Mouse (Mus musculus): ENCODE measurements at regions not wholly inside any gene's neighbourhood (a gene's known extent, or its start where the extent isn't known, plus 50 kb on each side); places are given as distances from the start of the nearest gene placed in this dataset.

GRCm38 (mm10) chr3:21961091-21961490 is 115.4 kb upstream of the Tbl1xr1 start:
- no peak for DNase-seq (ENCODE audit: low spot score)

- no peak for DNase-seq (ENCODE audit: low spot score)
These were observed 114.7 kb upstream of the Tbl1xr1 start for GRCm38 (mm10) chr3:21961746-21962145.

- no peak for DNase-seq (ENCODE audit: low spot score)
These were observed 114.1 kb upstream of the Tbl1xr1 start for GRCm38 (mm10) chr3:21962360-21962782.

- DNase-seq (ENCODE audit: low spot score): no peak
These were observed 113.3 kb upstream of the Tbl1xr1 start for GRCm38 (mm10) chr3:21962921-21963732.

GRCm38 (mm10) chr3:21963733-21964351 is 112.6 kb upstream of the Tbl1xr1 start:
- DNase-seq (ENCODE audit: low spot score): peak; percentile 58

- DNase-seq (ENCODE audit: low spot score): no peak
These were observed 112.0 kb upstream of the Tbl1xr1 start for GRCm38 (mm10) chr3:21964438-21964837.

- no peak for DNase-seq (ENCODE audit: low spot score)
These were observed 110.9 kb upstream of the Tbl1xr1 start for GRCm38 (mm10) chr3:21965556-21965955.

- no peak for DNase-seq (ENCODE audit: low spot score)
These were observed 104.7 kb upstream of the Tbl1xr1 start for GRCm38 (mm10) chr3:21971731-21972130.

- DNase-seq (ENCODE audit: low spot score): no peak
These were observed 103.3 kb upstream of the Tbl1xr1 start for GRCm38 (mm10) chr3:21973153-21973552.

GRCm38 (mm10) chr3:21973681-21974080 is 102.8 kb upstream of the Tbl1xr1 start:
- no peak for DNase-seq (ENCODE audit: low spot score)

- DNase-seq (ENCODE audit: low spot score): no peak
These were observed 101.7 kb upstream of the Tbl1xr1 start for GRCm38 (mm10) chr3:21974766-21975165.

- DNase-seq (ENCODE audit: low spot score): no peak
These were observed 98.7 kb upstream of the Tbl1xr1 start for GRCm38 (mm10) chr3:21977775-21978174.

- DNase-seq (ENCODE audit: low spot score): no peak
These were observed 93.5 kb upstream of the Tbl1xr1 start for GRCm38 (mm10) chr3:21982991-21983390.

GRCm38 (mm10) chr3:21983993-21984725 is 92.3 kb upstream of the Tbl1xr1 start:
- no peak for DNase-seq (ENCODE audit: low spot score)

- no peak for DNase-seq (ENCODE audit: low spot score)
These were observed 91.6 kb upstream of the Tbl1xr1 start for GRCm38 (mm10) chr3:21984807-21985206.

GRCm38 (mm10) chr3:21986164-21986892 is 90.1 kb upstream of the Tbl1xr1 start:
- DNase-seq (ENCODE audit: low spot score): no peak

- peak; percentile 79 for DNase-seq (ENCODE audit: low spot score)
These were observed 89.6 kb upstream of the Tbl1xr1 start for GRCm38 (mm10) chr3:21986893-21987250.

- DNase-seq (ENCODE audit: low spot score): no peak
These were observed 88.9 kb upstream of the Tbl1xr1 start for GRCm38 (mm10) chr3:21987455-21988009.

- DNase-seq (ENCODE audit: low spot score): no peak
These were observed 88.4 kb upstream of the Tbl1xr1 start for GRCm38 (mm10) chr3:21988010-21988531.

- DNase-seq (ENCODE audit: low spot score): no peak
These were observed 85.9 kb upstream of the Tbl1xr1 start for GRCm38 (mm10) chr3:21990526-21990925.

GRCm38 (mm10) chr3:21991681-21992152 is 84.7 kb upstream of the Tbl1xr1 start:
- DNase-seq (ENCODE audit: low spot score): no peak
